Mouse (Mus musculus): ENCODE measurements around the gene Ccdc173.
"Not testable (repeated sequence)": the region's sequence is repeated elsewhere in the genome, so short reads cannot be mapped to it uniquely, and the experiment has no call there.

Ccdc173 gene

DNA sequence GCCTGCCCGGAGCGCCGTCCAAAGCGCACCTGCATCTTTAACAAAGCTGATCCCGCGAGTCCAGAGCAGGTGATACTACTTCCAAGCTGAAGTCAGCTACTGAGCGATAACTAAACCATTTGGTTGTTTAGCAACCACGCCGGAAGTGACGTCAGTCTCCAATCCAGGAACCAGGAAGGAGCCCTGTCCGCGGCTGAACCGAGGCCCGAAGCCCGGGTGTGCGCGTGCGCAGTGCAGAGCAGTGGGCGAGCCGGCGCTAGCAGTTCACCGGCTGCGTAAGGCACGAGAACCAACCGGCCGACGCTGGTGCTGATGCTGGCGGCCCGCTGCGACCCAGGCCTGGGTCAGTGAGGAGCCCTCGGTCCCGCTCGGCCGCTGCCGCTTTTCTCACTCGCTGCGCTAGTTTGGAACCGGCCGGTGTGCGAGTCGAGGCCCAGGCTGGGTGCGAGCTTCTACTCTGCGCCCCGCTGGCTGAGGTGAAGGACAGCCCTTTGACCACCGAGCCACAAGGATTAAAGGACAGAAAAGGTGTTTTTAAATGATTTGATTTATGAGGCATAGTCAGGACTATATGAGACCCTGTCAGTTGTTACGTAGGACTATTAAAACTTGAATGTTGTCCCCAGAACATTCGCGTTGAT, at the start of gene Ccdc173, which contains the start of gene Phospho2:
Ccdc173 (minus strand) TSS at position 147 of the 641 bp plus-strand sequence.
Phospho2 (plus strand) TSS at position 195 of the 641 bp plus-strand sequence.
- peak; percentile 92 for DNase-seq (ENCODE audit: low read depth, low spot score)

DNA sequence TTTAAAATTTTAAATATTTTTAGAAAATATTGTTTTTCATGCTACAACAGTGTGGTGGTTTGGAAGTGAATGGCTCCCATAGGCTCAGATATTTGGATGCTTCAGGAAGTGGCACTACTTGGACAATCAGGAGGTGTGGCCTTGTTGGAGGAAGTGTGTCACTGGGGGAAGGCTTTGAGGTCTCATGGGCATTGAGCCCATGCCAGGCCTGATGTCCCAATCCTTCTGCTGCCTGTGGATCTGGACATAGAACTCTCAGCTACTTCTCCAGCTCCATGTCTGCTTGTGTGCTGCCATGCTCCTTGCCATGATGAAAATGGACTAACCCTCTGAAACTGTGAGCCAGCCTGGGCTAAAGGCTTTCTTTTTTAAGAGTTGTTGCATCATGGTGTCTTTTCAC, 49.3 kb upstream of the Ccdc173 start:
- no peak for DNase-seq (ENCODE audit: low read depth, low spot score)

DNA sequence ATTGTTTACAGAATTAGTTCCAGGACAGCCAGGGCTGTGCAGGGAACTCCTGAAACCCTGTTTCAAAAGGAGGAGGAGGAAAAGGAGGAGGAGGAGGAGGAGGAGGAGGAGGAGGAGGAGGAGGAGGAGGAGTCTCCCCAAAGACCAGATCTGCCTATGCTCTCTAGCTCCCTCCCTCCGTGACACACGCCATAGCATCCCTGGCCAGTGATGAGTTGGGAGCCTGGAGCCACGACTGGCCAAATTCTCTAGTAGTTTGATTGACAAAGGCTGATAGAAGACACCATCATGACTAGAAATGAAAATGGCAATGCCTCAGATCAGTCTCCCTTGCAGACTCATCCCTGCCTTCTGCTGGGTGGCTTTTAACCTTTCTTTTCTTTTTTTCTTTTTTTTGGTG, 48.6 kb upstream of the Ccdc173 start:
- no peak for DNase-seq (ENCODE audit: low read depth, low spot score)

DNA sequence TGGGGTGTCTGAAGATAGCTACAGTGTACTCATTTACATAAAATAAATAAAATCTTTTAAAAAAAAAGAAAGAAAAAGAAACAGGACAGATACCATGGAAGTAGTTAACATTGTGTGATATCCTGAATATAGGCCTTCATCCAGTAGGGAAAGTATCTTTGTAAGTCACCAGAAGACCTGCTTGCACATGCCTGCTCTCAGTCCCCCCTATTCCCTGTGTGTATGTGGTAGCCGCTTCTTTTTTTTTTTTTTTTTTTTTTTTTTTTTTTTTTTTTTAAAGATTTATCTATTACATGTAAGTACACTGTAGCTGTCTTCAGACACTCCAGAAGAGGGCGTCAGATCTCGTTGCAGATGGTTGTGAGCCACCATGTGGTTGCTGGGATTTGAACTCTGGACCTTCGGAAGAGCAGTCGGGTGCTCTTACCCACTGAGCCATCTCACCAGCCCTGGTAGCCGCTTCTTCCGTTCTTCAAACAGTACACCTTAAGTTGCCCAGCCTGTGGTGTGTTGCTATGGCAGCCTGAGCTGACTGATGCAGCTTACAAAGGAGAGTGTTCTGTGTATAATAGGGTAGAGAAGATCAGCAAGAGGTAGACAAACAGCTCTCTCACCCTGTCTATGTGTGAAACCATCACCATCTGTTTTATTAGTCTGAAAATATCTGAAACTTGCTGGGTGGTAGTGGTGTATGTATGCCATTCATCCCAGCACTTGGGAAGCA, 48.0 kb upstream of the Ccdc173 start:
- DNase-seq (ENCODE audit: low read depth, low spot score): no peak

DNA sequence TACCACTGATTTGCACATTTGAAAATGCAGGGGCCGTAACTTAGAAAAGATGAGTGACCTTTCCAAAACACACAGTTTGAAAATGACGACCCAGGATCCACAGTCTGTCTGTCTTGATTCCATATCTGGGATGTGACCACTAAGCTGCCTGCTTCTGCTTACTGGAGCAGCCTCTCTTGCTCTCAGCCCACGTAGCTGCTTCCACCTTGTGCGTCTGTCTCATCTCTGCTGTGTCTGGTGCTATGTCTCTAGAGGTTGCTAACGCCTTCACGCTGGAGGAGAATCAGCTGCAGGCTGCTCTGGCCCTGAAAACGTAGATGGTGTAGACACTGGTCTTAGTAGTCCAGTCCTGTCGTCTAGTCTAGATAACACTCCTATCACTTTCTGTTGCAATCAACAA, 40.7 kb upstream of the Ccdc173 start:
- DNase-seq (ENCODE audit: low read depth, low spot score): no peak

DNA sequence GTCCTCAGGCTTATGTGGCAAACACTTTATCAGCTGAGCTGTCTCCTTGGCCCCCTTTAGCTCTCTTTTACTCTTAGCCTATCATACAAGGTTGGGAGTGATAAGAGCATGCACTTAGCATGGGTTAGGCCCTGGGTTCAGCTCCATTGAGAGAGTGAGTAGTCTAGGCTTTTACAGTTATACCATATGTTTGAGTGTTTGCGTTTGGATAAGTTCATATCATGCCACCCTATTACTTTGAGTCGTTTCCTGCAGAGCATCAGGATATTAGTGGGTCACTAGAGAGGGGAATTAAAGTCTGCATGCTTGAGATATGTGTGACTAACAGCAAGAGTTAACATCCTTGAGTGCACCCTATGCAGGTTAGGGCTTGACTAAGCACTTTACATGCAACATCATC, 40.3 kb upstream of the Ccdc173 start:
- DNase-seq (ENCODE audit: low read depth, low spot score): no peak

DNA sequence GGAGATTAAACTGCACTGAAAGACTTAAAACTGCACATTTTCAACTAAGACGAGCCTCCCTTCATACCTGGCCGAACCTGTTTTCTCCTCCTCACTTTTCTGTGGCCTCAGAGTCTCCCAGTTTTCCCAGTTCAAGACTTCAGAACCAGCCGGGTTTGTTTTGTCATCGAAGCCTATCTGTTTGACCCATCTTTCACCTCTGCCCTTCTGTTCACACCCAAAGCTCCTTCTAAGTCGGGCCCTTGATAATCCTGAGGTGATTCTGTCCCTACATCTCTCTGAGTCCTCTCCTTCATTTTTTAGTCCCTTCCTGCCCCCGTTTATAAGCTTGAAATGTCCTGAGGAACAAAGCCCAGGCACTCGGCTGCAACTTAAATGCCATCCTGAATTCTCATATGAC, 38.7 kb upstream of the Ccdc173 start:
- no peak for DNase-seq (ENCODE audit: low read depth, low spot score)

DNA sequence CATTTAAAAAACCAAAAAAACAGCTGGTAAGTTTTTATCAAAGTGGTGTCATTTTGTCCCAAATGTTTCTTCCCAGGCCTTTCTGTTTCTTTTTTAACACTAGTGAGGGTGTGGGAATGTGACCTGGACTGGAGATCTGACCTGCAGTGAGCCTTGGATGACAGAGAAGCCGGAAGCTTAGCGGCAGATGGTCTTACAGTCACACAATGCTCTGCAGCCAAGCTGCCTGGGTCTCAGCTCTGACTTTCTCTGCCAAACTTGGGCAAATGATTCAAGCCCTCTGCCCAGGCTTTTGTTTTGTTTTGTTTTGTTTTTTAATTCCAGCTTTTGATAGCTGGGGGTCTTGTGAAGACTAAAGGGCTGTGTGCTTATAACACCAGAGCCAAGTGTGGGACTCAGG, 37.0 kb upstream of the Ccdc173 start:
- DNase-seq (ENCODE audit: low read depth, low spot score): no peak

DNA sequence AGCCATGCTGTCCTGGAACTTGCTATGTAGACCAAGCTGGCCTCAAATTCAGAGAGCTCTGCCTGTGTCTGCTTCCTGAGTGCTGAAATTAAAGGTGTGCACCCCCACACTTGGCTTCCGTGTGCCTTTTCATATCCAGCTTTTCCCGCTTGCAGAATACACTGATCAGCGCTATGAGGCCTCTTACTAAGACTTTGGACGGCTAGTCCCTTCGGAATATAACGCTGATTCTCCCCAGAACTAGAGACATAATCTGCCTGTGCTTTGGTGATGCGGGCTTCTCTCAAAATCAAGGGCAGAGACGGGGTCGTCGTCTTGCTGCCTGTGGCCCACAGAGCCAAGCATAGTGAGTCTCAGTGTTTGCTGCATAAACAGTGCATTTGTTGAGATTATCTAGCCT, 36.5 kb upstream of the Ccdc173 start:
- no peak for DNase-seq (ENCODE audit: low read depth, low spot score)

DNA sequence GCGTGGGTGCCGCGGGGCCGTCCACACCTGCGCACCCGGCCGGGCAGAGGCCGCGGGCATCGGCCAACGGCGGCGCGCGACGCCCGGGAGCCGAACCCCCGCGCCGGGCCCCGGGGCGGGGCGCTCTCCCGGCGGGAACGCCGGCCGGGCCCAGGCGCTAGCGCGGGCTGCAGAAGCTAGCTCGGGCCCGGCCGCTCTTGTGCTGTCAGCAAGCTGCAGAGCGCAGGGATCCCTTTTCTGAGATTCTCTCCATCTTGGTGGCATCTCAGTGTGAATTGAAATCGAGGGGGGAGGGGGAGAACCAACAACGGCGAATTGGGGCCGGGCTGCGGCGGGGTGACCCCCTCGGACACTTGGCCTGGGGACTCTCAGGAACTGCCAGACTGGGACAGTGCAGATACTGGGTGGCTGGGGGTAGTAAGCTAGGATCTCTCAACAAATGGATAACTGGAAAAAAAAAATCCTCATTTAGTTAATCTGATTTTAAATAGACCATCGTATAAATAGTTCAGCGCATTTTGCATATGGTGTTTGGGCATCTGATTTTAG, 33.8 kb upstream of the Ccdc173 start:
- DNase-seq (ENCODE audit: low read depth, low spot score): peak; percentile 22

DNA sequence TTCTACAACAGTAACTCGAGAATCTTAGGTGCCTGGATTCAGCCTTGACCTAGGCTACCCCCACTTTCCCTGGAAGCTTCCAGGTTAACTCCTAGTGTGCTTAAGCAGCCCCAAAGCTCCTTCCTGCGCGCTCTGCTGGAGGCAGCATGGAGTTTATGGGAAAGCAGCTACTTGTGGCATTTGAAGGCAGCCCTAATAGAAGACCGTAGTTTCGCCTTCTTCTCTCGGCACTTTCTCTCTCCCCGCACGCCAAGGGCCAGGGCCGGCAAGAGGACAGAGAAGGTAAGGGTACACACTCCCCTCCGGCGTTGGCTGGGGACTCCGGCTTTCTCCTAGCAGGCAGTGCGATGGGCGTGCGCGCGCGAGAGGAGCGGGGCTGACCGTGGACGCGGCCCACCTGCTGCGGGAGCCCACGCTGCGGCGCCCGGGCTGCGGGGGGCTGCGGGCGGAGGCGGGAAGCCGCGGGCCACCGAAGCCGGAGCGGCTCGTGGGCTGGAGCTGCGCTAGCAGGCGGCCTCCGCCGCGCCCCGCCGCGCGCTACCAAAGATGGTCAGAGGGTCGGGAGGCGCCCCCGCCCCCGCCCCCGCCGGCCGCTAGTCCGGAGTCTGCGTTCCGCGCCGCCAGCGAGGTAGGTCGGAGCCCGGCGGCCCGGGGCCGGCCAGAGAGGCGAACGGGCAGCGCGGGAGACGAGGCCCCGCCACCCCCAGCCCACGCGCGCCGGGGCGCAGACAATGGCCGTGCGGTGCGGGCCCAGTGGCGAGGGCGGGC, 33.2 kb upstream of the Ccdc173 start:
- peak; percentile 22 for DNase-seq (ENCODE audit: low read depth, low spot score)

DNA sequence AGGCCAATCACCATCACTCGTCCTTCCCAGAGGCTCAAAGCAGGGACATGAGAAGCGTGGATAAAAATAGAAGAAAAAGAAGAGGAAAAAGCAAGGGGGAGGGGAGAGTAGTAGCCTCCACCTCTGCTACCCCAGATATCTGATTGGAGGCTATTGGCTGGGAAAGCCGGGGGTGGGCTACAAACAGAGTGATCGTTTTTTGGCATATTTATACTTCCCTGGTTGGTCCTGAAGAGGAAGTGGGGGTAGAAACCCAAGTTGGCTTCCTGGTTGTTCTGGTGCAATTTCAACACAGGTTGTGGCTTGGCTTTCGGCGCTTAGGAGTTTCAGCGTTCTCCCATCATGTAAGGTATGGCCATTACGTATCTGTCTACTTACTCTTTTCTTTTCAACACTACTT, 32.3 kb upstream of the Ccdc173 start, which contains the start of gene Klhl23:
Klhl23 (plus strand) TSS at position 234 of the 400 bp plus-strand sequence.
- no peak for DNase-seq (ENCODE audit: low read depth, low spot score)

DNA sequence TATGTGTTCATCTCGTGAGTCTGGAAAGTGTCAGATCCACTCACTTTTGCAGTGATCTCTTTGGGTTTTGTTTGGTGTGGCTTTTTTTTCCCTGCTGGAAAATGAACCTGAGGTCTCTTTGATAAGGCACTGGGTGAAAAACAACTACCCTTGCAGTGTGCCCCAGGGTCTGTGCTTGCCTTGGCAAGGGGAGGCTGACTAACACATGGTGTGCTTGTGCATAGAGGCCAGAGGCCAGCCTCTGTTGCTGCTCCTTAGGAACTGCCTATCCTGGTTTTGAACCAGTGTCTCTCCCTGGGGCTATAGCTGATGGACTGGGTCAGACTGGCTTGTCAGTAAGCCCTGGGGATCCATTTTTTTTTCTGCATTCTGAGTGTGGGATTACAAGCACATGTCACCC, 30.8 kb upstream of the Ccdc173 start:
- DNase-seq (ENCODE audit: low read depth, low spot score): no peak

DNA sequence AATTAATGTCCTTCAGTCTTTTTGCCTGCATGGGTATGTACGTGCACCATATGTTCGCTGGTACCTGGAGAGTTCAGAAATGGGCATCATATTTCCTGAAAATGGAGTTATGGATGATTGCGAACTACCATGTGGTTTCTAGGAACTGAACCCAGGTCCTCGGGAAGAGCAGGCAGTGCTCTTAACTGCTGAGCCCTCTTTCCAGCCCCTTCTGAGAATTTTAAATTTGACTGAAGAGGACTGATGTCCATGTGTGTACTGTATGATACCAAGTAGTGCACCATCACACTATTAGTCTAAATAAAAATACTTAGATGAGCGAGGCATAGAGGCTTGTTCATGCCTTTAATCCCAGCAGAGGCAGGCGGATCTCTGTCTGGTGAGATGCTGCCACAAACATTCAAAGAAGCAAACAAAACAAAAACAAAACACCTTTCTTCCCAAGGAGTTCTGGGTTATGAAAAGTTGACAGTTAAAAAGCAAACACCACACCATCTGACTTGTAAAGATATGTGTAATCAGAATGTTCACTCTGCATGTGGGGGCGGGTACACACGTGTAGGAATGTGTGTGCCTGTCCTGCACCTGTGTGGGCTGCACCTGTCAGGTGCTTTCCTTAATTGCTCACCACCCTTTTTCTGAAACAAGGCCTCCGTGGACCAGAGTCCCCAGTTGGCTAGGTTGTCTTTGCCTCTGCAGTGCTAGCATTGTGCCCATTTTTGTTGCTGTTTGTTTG, 29.1 kb upstream of the Ccdc173 start:
- no peak for DNase-seq (ENCODE audit: low read depth, low spot score)

DNA sequence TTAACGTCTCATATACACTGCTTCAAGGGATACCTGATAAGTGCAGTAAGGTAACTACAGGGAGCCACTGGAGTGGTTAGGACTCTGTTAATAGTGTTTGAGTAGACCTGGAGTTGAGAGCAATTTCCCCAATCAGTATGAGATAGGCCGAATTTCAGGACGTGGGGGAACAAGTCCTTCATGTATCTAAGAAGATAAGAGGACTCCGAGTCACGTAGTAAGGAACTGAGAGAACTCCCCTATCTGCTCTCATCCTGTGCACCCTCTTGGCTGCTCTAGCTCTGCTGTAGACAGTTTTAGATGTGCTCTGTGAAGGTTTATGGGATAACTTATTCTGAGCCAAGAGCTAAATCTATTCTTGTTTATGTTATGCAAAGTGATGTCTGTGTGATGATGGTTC, 27.2 kb upstream of the Ccdc173 start:
- DNase-seq (ENCODE audit: low read depth, low spot score): no peak

DNA sequence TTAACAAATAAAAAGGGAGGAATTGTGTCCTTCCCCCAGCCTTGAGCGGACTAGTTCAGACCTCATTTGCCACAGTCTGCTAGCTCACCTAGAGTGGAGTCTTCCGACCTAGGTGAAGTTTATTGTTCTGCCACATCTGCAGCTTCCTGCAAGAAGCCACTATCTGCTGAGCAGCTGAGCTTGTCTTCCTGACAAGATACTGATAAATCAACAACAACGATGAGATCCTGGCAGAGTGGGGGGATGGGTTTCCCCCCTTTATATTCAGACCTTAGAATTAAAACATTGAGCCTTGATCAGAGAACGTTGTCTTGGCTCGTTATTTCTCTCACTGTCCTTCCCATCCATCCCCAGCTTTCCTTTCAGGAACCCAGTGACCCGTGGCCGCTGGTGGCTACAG, 22.0 kb upstream of the Ccdc173 start:
- DNase-seq (ENCODE audit: low read depth, low spot score): not testable (repeated sequence)

DNA sequence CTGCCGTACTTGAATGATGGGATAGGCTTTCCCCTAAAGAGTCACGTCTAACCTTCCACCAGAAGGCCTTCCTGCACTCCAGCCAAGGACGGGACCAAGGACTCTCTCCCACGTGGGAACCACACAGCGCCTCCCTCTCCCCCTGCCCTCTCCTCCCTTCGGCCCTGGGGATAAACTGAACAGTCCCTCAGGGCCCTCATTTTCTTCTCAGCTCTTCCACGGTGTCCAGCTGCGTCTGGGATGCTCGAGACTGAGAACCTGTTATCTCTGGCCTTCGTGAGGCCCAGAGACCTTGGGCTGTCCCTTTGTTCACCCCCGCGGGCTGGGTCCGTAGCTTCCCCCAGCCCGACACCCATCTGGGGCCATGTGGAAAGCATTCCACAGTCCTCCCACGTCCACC, 20.8 kb upstream of the Ccdc173 start:
- no peak for DNase-seq (ENCODE audit: low read depth, low spot score)

DNA sequence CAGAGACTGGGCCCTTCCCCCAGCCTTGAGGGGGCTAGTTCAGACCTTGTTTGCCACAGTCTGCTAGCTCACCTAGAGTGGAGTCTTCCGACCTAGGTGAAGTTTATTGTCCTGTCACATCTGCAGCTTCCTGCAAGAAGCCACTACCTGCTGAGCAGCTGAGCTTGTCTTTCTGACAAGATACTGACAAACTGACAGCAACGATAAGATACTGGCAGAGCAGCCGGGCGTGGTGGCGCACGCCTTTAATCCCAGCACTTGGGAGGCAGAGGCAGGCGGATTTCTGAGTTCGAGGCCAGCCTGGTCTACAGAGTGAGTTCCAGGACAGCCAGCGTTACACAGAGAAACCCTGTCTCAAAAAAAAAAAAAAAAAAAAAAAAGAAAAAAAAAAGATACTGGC, 15.3 kb upstream of the Ccdc173 start:
- not testable (repeated sequence) for DNase-seq (ENCODE audit: low read depth, low spot score)

DNA sequence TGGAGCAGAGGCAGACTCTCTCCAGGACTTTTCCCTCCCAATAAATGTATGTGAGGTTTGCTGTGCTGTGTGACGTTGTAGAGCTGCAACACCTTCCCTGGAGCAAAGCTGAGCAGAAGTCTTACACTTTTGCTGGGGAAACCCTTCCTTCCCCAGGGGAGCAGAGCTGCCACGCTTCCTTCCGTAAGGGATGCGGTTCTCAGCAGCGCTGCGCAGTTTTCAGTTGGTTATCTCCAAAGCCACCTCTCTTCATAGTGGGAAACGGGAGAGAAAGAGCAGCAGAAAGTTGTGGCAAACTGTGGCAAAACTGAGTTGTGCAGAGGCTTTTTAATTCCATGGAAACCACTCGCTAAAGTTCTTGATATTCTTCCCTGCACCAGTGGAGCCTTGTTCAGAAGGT, 14.4 kb upstream of the Ccdc173 start:
- no peak for DNase-seq (ENCODE audit: low read depth, low spot score)

DNA sequence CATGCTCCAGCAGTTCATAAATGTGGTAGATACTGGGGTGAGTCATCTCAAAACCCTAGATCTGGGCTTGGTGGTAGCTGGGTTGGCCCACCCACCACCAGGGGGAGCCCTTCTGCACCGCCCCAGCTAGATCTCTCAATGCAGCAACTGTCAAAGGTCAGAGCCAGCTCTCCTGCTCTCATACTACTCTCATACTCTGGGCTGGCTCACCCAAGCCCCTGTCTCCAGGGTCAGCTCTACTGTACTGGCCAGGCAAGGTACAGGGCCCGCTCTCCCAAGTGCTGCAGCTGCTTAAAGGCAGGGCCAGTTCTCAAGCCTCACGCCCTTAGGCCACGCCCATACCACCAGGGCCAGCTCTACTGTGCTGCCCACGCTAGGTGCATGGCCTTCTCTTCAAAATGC, 13.5 kb upstream of the Ccdc173 start:
- DNase-seq (ENCODE audit: low read depth, low spot score): no peak

DNA sequence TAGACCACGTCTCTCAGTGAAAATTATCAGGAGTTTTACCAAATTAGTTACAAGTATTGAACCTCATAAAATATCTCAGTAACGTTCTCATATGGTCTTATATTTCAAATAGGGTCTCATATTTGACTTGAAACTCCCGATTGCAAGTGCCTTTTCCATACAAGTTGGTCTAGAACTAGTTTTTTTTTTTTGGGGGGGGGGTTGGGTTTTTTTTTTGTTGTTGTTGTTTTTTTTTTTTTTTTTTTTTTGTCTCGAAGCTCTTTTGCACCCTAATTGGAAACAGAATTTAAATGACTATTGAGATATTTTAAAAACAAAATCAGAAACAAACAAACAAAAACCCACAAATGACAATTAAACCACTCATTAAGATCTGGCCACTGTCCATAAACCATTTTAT, 1.3 kb upstream of the Ccdc173 start:
- DNase-seq (ENCODE audit: low read depth, low spot score): no peak

DNA sequence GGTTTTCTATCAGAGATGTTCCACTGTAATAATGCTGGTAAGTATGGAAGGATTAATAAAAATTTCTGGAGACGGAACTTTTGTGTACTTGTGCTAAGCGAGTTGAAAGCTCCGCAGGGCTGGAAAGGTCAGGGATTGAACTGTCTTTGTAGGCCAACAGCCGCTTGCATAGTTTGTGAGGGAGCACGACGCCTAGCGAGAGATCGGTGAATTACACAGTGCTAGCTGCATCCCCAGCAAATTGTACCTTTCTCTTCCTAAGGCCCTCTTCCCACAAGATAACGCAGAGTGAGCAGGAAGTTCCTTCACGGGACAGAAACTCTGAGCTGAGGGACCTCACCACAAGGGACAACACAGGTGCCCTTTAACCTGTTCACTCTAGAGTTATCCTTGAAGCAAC, 910 bp upstream of the Ccdc173 start:
- DNase-seq (ENCODE audit: low read depth, low spot score): peak; percentile 86

All from WW6 (cell line).